Comparison of ENCODE assay signal across 8 mouse cellular contexts in the genomic region with DNA sequence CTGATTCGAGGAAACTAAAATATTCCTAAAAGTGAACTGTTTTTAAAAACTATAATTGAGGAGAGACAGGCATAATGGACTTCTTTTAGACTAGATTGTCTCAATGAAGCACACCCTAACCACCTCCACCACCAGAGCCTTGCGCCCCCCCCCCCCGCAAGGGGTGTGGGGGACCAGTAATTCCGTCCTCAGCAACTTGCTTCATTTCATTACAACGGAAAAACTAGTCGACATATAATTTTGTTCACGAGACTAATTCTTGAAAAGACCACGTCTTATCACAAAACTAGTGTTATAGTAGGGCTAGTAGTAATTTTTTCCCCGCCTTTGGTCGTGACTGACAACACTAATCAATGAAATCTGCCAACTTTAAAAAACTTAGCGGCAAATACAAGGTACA. TPM values are rescaled to one million over a fixed set of nuclear protein-coding genes. Genes with fewer than 3 reads are reported as not detected.
DNase-seq lines count a peak whose midpoint lies in the region; ATAC-seq and TF ChIP-seq lines count a peak whose summit lies in the region.

No protein-coding gene starts in this region.

- no peak for DNase-seq in kidney, adult 2 months
- no peak for DNase-seq in kidney, adult 8-10 months
- DNase-seq in R1 (ENCODE audit: low read depth, low spot score): peak; percentile 30
- DNase-seq in midbrain, postnatal 0 days (ENCODE audit: low spot score): no peak
- no peak for DNase-seq in left cerebral cortex, adult 9 months (ENCODE audit: low spot score in 2 of 2)
- no peak for DNase-seq in kidney, postnatal 25 days
- no peak for DNase-seq in spleen, postnatal 10 days (ENCODE audit: low spot score in 2 of 2)

- no peak overlapping the region for H3K27ac ChIP-seq in kidney, adult 2 months (ENCODE audit: insufficient read depth, low read depth, low read length)
- H3K27ac ChIP-seq in hindbrain, embryonic 15.5 days (replicated peaks): peak overlapping the region; percentile 100; the same call in 1 of the 2 replicates
- no peak overlapping the region for H3K27ac ChIP-seq in midbrain, postnatal 0 days (ENCODE audit: low read depth, low read length)

- H3K9me3 ChIP-seq in hindbrain, embryonic 15.5 days: no peaks in the 10 kb centered on the region
- no peaks in the 10 kb centered on the region for H3K9me3 ChIP-seq in midbrain, postnatal 0 days (ENCODE audit: low read length)

- H3K4me1 ChIP-seq in kidney, adult 2 months (ENCODE audit: control insufficient read depth, insufficient read depth, low read length): no peaks in the 10 kb centered on the region; the same call in 1 of the 2 replicates
- H3K4me1 ChIP-seq in hindbrain, embryonic 15.5 days (replicated peaks): peaks cover 19% of the 10 kb centered on the region
- H3K4me1 ChIP-seq in midbrain, postnatal 0 days (ENCODE audit: insufficient read depth, low read length): no peaks in the 10 kb centered on the region

- peaks cover 8% of the 10 kb centered on the region for H3K36me3 ChIP-seq in kidney, adult 2 months (ENCODE audit: control insufficient read depth, insufficient read depth, low read length)
- peaks cover 28% of the 10 kb centered on the region for H3K36me3 ChIP-seq in hindbrain, embryonic 15.5 days
- peaks cover 20% of the 10 kb centered on the region for H3K36me3 ChIP-seq in midbrain, postnatal 0 days (ENCODE audit: insufficient read depth, low read length)

- ATAC-seq in hindbrain, embryonic 15.5 days (ENCODE audit: low FRiP score, low read depth): no peak
- ATAC-seq in midbrain, postnatal 0 days (ENCODE audit: low FRiP score): no peak

- under 1% methylated on average over 11 of the region's 11 CpGs for WGBS in kidney, adult 2 months
- 1% methylated on average over 11 of the region's 11 CpGs for WGBS in hindbrain, embryonic 15.5 days
- under 1% methylated on average over 11 of the region's 11 CpGs for WGBS in midbrain, postnatal 0 days

- H3K4me3 ChIP-seq in kidney, adult 2 months (ENCODE audit: insufficient read depth, low read depth, low read length): peak overlapping the region; percentile 73
- H3K4me3 ChIP-seq in hindbrain, embryonic 15.5 days: peak overlapping the region; percentile 94
- H3K4me3 ChIP-seq in midbrain, postnatal 0 days (ENCODE audit: low read depth, low read length): peak overlapping the region; percentile 97

- no peak for TF ChIP-seq POLR2A in kidney, adult 2 months (IDR thresholded peaks at IDR 0.05; ENCODE audit: low read depth, low read length)

- no peaks in the 10 kb centered on the region for H3K27me3 ChIP-seq in kidney, adult 2 months (replicated peaks; ENCODE audit: control insufficient read depth, insufficient read depth, low read length)
- no peaks in the 10 kb centered on the region for H3K27me3 ChIP-seq in hindbrain, embryonic 15.5 days
- no peaks in the 10 kb centered on the region for H3K27me3 ChIP-seq in midbrain, postnatal 0 days (ENCODE audit: insufficient read depth, low read length)

- H3K9ac ChIP-seq in hindbrain, embryonic 15.5 days: peak overlapping the region; percentile 100
- H3K9ac ChIP-seq in midbrain, postnatal 0 days (replicated peaks; ENCODE audit: low read length, poor library complexity, severe bottlenecking): peak overlapping the region; percentile 100; the same call in 1 of the 2 replicates

- no peak for TF ChIP-seq CTCF in kidney, adult 2 months (conservative IDR thresholded peaks at IDR 0.05; ENCODE audit: insufficient read depth, insufficient read length, low read depth, low read length)
- TF ChIP-seq CTCF in midbrain, postnatal 0 days (IDR thresholded peaks at IDR 0.05): no peak

- H3K4me2 ChIP-seq in hindbrain, embryonic 15.5 days: peak overlapping the region; percentile 87
- peak overlapping the region; percentile 78 for H3K4me2 ChIP-seq in midbrain, postnatal 0 days (ENCODE audit: low read depth, low read length, poor library complexity, severe bottlenecking)

RNA-seq across cellular contexts. Expression of a gene that starts 1.5 kb away (rescaled TPM):
- 7.1 and 9.0 TPM in 2 replicates for polyA plus RNA-seq in kidney, adult 2 months (2012; rRNA removed)
- 21.8 and 21.9 TPM in 2 replicates for polyA plus RNA-seq in hindbrain, embryonic 15.5 days (2015; fragmentation: Nextera tagmentation; extraction: Ambion mirVana)
- 13.9 and 20.3 TPM in 2 replicates for total RNA-seq in midbrain, postnatal 0 days (2014; rRNA removed)
- polyA plus RNA-seq in midbrain, postnatal 0 days (2015; fragmentation: Nextera tagmentation; extraction: Ambion mirVana): 17.8 and 18.7 TPM in 2 replicates

RNA-seq across cellular contexts. Expression of a gene that starts 2.6 kb away (rescaled TPM):
- 175 and 211 TPM in 2 replicates for polyA plus RNA-seq in kidney, adult 2 months (2012; rRNA removed)
- 1,232 and 1,269 TPM in 2 replicates for polyA plus RNA-seq in hindbrain, embryonic 15.5 days (2015; fragmentation: Nextera tagmentation; extraction: Ambion mirVana)
- total RNA-seq in midbrain, postnatal 0 days (2014; rRNA removed): 598 and 662 TPM in 2 replicates
- polyA plus RNA-seq in midbrain, postnatal 0 days (2015; fragmentation: Nextera tagmentation; extraction: Ambion mirVana): 861 and 905 TPM in 2 replicates

RNA-seq across cellular contexts. Expression of a gene that starts 15.6 kb away (rescaled TPM):
- 25.2 and 33.8 TPM in 2 replicates for polyA plus RNA-seq in kidney, adult 2 months (2012; rRNA removed)
- 21.6 and 22.7 TPM in 2 replicates for polyA plus RNA-seq in hindbrain, embryonic 15.5 days (2015; fragmentation: Nextera tagmentation; extraction: Ambion mirVana)
- 18.3 and 20.3 TPM in 2 replicates for total RNA-seq in midbrain, postnatal 0 days (2014; rRNA removed)
- 16.5 and 17.6 TPM in 2 replicates for polyA plus RNA-seq in midbrain, postnatal 0 days (2015; fragmentation: Nextera tagmentation; extraction: Ambion mirVana)

RNA-seq across cellular contexts. Expression of a gene that starts 41.7 kb away (rescaled TPM):
- 0.22 and 0.31 TPM in 2 replicates for polyA plus RNA-seq in kidney, adult 2 months (2012; rRNA removed)
- polyA plus RNA-seq in hindbrain, embryonic 15.5 days (2015; fragmentation: Nextera tagmentation; extraction: Ambion mirVana): 1.6 and 2.0 TPM in 2 replicates
- total RNA-seq in midbrain, postnatal 0 days (2014; rRNA removed): 2.6 and 6.3 TPM in 2 replicates
- 1.5 and 1.8 TPM in 2 replicates for polyA plus RNA-seq in midbrain, postnatal 0 days (2015; fragmentation: Nextera tagmentation; extraction: Ambion mirVana)
